8 mouse cellular contexts compared by ENCODE assay signal in the genomic region with DNA sequence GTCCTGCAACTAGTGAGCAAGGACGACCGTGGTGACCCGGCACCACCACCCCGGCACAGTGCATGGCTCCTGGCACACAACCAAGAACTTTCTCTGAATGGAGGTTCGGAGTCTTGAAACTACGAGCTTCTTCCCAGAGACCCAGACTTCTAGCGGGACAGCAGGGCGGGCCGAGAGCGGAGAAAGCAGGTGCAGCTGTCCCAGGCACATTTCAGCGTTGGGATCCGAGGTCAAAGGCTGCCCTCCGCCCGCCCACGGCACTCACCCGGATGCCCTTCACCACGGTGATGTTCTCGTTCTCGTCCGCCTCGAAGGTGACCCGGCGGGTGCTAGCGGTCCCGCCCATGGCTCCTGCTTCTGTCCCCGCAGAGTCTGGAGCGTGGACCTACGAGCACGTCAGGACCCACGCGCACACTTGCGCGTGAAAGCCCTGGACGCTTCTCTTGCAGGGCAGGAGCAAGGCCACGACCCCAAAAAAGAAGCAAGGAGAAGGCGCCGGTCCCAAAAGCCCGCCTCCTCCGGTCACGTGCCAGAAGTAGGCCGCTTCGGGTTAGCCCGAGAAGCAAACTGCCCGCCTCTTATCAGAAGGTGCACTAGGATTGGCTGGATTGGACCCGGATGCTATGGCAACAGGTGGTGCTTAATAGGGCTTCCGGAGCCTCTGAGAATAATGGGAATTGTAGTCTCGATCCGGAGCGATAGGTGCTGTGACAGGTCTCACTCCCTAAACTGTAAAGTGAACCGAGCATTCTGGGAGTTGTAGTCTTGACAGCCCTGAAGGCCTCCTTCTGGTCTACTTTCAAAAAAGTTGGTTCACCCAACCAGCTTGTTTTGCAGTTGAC. TPM values are rescaled to one million over a fixed set of nuclear protein-coding genes. Genes with fewer than 3 reads are reported as not detected.
DNase-seq lines count a peak whose midpoint lies in the region; ATAC-seq and TF ChIP-seq lines count a peak whose summit lies in the region.

A gene (minus strand): TSS at position 526 of the 842 bp plus-strand sequence.

- peak; percentile 99 for ATAC-seq in common myeloid progenitor, adult 5-6 weeks (replicated peaks; ENCODE audit: low read depth, poor library complexity, severe bottlenecking)
- ATAC-seq in hindbrain, postnatal 0 days: peak; percentile 100
- peak; percentile 98 for ATAC-seq in megakaryocyte, adult 5-6 weeks (ENCODE audit: poor library complexity, severe bottlenecking)

- under 1% methylated on average over 50 of the region's 50 CpGs for WGBS in hindbrain, postnatal 0 days

- H3K4me3 ChIP-seq in gastrocnemius, adult 2 months: peak within 1 kb of the TSS; percentile 79
- H3K4me3 ChIP-seq in hindbrain, postnatal 0 days (ENCODE audit: low read length): peak within 1 kb of the TSS; percentile 84
- peak within 1 kb of the TSS; percentile 72 for H3K4me3 ChIP-seq in left cerebral cortex, adult 2 months

- H3K4me2 ChIP-seq in hindbrain, postnatal 0 days (ENCODE audit: low read depth, low read length): peak within 1 kb of the TSS; percentile 80

- H3K9me3 ChIP-seq in hindbrain, postnatal 0 days (ENCODE audit: low read length): no peaks in the 10 kb centered on the region

- H3K27me3 ChIP-seq in hindbrain, postnatal 0 days (ENCODE audit: insufficient read depth, low read length): no peaks in the 10 kb centered on the region

- peak; percentile 99 for DNase-seq in ZHBTc4 (ENCODE audit: low read depth, low spot score)
- peak; percentile 98 for DNase-seq in gastrocnemius, adult 2 months
- peak; percentile 99 for DNase-seq in hindbrain, postnatal 0 days (ENCODE audit: low spot score)
- peak; percentile 91 to 96 for DNase-seq in left cerebral cortex, adult 2 months (ENCODE audit: extremely low spot score in 1 of 2, low spot score in 2 of 2)
- peak; percentile 96 to 98 for DNase-seq in right cerebral cortex, adult 2 months (ENCODE audit: low spot score in 2 of 2)
- DNase-seq in urinary bladder, postnatal 14 days (ENCODE audit: low spot score): peak; percentile 97

- no peaks in the 10 kb centered on the region; the same call in 1 of the 2 replicates for H3K36me3 ChIP-seq in hindbrain, postnatal 0 days (ENCODE audit: insufficient read depth, low read length)

- peaks cover 5% of the 10 kb centered on the region; the same call in 1 of the 2 replicates for H3K4me1 ChIP-seq in hindbrain, postnatal 0 days (ENCODE audit: insufficient read depth, low read length)

- TF ChIP-seq CTCF in gastrocnemius, adult 2 months (IDR thresholded peaks at IDR 0.05): no peak
- no peak for TF ChIP-seq CTCF in hindbrain, postnatal 0 days (IDR thresholded peaks at IDR 0.05; ENCODE audit: low read depth)
- no peak; the same call in none of the 2 replicates for TF ChIP-seq CTCF in left cerebral cortex, adult 2 months (IDR thresholded peaks at IDR 0.05)

- H3K27ac ChIP-seq in gastrocnemius, adult 2 months: peak within 1 kb of the TSS; percentile 96
- peak within 1 kb of the TSS; percentile 61; the same call in 1 of the 2 replicates for H3K27ac ChIP-seq in hindbrain, postnatal 0 days
- H3K27ac ChIP-seq in left cerebral cortex, adult 2 months: peak within 1 kb of the TSS; percentile 84

- intact Hi-C loops in gastrocnemius, adult 2 months (cut with DNase I): loop anchor here (5.0 to 10.0 kb wide), 4 partner anchors 165 to 333 kb away; no protein-coding TSS in a partner anchor
- intact Hi-C loops in left cerebral cortex, adult 2 months (cut with DNase I): loop anchor here (2.0 to 10.0 kb wide), 2 partner anchors 189 to 865 kb away; a partner anchor contains a TSS

- H3K9ac ChIP-seq in hindbrain, postnatal 0 days (replicated peaks; ENCODE audit: low read length): peak within 1 kb of the TSS; percentile 77

RNA-seq across cellular contexts. Expression of the gene that starts here (rescaled TPM):
- 241 and 274 TPM in 2 replicates for total RNA-seq in common myeloid progenitor, adult 5-6 weeks (2017)
- 100 to 1,000 TPM; 397 to 478 TPM for total RNA-seq in gastrocnemius, adult 2 months (2021)
- 66.6 and 98.0 TPM in 2 replicates for total RNA-seq in hindbrain, postnatal 0 days (2014; rRNA removed)
- 130 and 131 TPM in 2 replicates for polyA plus RNA-seq in hindbrain, postnatal 0 days (2015; fragmentation: Nextera tagmentation; extraction: Ambion mirVana)
- 10 to 100 TPM; 84.3 to 88.6 TPM for total RNA-seq in left cerebral cortex, adult 2 months (2021)
- 51.9 and 62.2 TPM in 2 replicates for total RNA-seq in megakaryocyte, adult 5-6 weeks (2015)
- 104 and 113 TPM in 2 replicates for total RNA-seq in megakaryocyte, adult 5-6 weeks (2017)

Comparison
In these comparisons a context has a peak if more than half of its experiments do, and no peak if none do; other contexts are left out.
1. Peak in every context shown above with its lines: DNase-seq, ATAC-seq, H3K4me3 ChIP-seq and H3K27ac ChIP-seq.